Mouse (Mus musculus) adrenal gland, postnatal 25 days (tissue): Measurements from ENCODE around the gene Lin28b. TPM values are rescaled to one million over a fixed set of nuclear protein-coding genes. Genes with fewer than 3 reads are reported as not detected.
"Not testable (repeated sequence)": the region's sequence is repeated elsewhere in the genome, so short reads cannot be mapped to it uniquely, and the experiment has no call there.

Source experiments
- DNase-seq: peaks from one replicate; pipeline ENCODE4 v3.0.0; 2021; ENCODE audit warnings: mixed read lengths
- total RNA-seq: library from RNA; stranded (reverse); gene quantifications from 2 replicates; pipeline ENCODE4 v1.2.3, GENCODE M21; 2021

Gene Lin28b
- total RNA-seq, 1 experiment from 2014 or later: 0.15 TPM

DNA sequence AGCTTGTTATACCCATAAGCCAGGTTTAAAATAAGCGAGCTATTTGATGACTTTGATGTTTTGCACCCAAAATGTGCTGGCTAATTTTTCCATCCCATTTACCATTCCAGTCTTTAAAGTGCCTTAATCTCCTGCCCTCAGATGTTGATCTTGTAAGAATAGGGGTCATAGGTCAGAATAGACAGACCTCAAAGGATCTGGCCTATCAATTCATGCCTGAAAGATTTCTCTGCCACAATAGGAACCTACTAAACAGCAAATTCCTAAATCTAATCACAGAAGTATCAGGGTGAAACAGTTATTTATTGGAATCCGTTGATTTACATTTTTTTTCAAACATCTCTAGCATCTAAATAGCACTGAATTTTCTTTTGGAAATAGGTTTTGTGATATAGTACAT, 74.5 kb downstream of the Lin28b start:
- DNase-seq: no peak

DNA sequence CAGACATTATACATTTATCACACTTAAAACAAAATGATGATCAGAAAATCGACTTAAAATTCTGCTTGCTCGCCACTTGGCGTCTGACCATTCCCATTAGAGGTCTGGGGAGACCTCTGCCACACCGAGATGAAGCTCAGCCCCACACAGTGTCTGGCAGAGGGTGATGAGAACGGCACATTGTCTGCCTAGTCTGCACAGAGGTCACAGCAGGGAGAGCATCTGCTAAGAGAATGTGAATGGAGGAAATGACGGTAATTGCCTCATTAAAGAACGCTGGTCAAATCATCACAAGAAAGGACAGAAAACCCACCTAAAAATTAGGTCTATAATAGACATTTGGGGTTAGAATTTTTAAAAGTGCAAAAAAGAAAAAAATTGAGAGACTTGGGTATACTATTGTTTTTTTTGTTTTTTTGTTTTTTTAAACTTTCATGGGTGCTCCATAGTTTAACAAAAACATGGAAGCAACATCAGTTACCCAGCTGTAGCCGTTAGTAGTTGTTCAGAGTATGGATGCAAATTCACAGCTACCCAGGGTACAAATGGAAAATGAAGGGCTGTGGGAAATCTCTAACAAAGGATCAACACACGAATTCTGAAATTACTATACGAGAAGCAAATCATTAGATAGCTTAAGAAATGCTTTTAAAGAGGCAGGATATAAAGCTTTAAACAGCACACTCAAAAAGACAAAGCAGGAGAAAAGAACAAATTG, 75.4 kb downstream of the Lin28b start:
- no peak for DNase-seq

DNA sequence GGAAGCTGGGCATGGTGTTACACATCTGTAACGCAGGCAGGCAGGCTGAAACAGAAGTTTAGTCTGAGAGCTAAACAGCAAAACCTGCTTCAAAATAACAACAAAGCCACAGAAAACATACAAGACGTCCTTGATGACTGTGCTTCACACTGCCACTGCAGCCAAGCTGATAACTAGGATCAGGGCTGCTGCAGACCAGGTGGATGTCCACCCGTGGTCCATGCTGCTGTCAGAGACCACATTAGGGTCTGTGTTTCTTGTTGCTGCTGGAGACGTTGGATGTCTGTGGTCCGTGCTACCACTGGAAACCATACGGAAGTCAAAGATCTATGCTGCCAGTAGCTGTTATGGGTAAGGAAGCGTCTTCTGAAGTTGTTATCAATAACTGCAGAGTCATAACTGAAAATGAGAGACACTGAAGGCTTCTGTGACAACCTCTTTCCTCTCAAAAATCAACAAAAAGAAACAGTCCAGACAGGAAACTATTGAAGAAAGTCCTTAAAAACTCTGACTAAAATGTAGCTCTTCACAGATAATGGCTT, 86.4 kb downstream of the Lin28b start:
- DNase-seq: no peak

DNA sequence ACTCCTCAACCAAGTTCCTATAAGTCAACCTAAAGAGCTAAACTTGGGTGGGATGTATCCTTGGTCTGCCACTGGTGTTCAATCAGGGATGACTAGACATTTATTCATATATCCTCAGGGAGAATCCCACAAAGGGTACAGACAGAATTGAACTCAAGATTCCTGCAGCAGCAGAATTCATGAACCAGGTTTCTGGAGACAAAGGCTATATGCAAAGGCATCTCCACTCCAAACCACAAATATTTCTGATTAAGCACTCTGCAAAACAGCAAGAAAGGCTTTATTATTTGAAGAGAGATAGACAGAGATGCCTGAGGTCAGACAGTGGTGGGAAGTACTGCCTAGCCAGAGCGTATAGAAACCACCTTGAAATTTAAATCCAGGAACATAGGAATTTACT, 88.0 kb downstream of the Lin28b start:
- no peak for DNase-seq

GRCm38 (mm10) chr10:45382637-45382958, 103.6 kb downstream of the Lin28b start:
- DNase-seq: no peak

DNA sequence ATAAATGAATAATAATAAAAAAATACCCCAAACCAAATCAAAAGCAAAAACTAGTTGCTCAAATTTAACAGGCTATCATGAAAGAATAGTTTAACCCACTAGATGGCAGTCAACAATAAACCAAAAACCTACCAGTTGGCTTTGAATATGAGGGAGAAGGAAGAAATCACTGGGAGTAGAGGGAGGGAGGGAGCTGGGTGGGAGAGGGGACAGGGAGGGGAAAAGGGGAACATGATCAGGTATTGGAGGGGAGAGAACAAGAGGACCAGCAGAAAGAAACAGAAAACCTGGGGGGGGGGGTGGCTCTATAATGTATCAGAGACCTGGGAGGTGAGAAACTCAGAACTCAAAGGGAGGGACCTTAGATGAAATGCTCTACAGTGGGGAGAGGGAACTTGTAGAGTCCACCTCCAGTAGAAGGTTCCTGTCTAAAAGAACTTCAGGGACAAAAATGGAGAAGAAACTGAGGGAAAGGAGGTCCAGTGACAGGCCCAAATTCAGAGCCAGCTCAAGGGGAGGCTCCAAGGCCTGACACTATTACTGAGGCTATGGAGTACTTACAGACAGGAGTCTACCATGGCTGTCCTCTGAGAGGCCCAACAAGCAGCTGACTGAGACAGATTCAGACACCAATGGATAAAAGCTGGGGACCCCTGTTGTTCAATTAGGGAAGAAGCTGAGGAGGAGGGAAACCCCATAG, 104.1 kb downstream of the Lin28b start:
- DNase-seq: no peak

GRCm38 (mm10) chr10:45378269-45378668, 107.9 kb downstream of the Lin28b start:
- no peak for DNase-seq

DNA sequence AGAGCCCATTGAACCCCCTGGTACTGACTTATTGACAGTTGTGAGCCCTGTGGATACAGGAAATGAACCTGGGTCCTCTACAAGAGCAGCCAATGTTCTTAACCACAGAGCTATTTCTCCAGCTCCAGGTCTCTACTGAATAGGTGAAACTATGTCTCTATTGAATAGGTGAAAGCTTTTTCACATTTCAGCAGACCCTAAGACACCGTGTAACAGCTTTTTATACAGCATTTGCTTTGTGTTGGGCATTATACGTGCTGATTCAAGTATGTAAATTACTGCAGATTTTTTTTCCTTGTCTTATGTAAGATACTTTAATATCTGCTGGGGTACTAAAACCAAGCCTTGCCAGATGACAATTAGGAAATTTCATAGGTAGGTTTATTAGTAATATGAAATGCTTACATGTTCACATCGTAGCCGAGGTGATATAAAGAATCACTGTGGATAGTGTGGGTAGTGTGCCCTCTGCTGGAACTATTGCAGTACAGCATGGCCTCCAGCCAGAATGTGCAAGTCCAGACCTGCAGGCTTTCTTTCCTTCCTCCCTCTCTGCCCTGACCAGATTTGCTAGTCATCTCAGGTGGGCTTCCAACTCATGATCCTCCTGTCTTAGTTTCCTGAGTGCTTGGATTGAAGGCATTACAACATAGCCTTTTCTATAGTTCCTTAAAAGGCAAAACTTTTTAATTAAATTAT, 113.1 kb downstream of the Lin28b start:
- peak; percentile 52 for DNase-seq

GRCm38 (mm10) chr10:45370545-45370944, 115.7 kb downstream of the Lin28b start:
- no peak for DNase-seq

- DNase-seq: no peak
Observed at GRCm38 (mm10) chr10:45369639-45370038, 116.6 kb downstream of the Lin28b start.

GRCm38 (mm10) chr10:45366987-45367705, 119.0 kb downstream of the Lin28b start:
- DNase-seq: no peak

DNA sequence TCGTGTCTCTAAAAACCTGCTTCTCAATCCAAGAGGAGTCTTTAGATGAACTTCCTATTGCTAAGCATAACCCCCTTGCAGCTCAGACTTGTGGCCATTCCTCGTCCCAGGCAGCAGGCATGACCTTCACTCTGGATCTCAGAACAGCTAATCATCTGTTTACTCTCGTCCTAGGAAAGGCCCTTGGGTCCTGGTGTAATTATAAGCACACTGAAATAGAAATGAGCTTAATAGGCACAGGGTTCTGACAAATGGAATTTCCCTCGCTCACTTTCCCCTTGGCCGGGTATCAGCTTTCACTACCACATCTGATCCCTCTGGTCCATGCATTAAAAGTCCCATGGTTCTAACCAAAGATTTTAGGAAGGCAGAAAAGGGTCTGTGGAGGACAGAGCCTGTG, 122.8 kb downstream of the Lin28b start:
- DNase-seq: no peak

DNA sequence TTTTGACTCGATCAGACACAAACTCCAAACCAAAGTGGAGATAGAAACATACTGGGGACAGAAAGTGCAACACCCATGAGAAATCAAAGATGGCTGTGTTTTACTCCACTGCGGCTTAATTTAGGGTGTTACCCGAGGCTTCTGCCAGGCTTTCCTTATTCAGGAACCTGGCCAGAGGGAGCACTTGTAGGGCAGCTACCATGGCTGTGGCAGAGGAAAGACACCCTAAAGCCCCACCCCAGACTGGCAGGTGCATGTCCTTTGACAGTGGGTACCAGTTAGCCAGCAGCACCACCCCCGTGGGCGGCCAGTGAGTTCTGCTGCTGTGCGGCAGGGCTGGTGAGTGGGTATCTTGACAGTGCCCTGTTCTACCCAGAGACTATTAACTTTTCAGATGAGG, 130.1 kb downstream of the Lin28b start:
- no peak for DNase-seq

- not testable (repeated sequence) for DNase-seq
Observed at GRCm38 (mm10) chr10:45348143-45348542, 138.1 kb downstream of the Lin28b start.

GRCm38 (mm10) chr10:45345217-45345616, 141.0 kb downstream of the Lin28b start:
- DNase-seq: no peak

GRCm38 (mm10) chr10:45344381-45344780, 141.8 kb downstream of the Lin28b start:
- no peak for DNase-seq

- DNase-seq: no peak
Observed at GRCm38 (mm10) chr10:45339106-45339505, 147.1 kb downstream of the Lin28b start.

DNA sequence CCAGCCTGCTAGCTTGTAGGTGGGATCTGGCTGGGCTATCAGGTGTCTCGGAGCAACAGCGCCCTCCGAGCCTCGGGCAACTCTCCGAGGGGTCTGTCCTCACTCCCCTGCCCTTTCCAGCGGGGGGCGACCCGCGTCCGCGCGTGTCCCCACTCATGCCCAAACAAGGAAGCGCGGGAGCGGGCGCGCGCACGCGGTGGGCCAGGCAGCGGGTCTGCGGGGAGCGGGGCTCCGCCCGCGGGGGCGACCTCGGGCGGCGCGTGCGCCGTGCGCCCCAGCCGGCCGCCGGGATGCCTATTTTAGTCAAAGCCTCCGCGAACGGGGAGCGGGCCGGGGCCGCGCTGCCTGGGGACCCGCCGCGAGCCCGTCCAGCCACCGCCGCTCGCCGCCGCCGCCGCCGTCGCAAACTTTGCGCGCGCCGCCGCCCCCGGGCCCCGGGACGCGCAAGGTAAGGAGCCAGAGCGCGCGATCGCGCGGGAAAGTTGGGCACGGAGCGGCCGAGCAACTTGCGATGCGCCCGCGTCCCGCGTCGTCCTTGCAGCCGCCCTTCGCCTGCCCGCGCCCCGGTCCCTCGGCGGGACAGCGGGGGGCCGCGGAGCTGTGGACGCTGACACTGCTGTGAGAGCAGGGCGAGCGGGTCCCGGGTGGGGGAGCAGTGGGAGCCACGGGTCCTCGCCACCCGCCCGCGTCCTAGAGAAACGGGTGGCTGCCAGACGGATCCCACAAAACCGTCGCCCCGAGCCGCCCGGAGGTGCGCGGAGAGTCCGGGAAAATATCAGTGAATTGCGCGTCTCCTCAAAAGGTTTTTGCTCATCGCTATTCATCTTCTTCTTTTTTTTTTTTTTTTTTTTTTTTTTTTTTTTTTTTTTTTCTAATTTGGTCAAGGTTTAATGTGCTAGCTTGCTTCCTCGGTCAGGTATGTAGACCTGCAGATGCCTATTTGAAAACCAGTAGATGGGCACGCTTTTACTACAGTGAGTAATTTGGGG, 150.5 kb downstream of the Lin28b start, which contains the start of gene Bves:
Bves (plus strand) TSS at position 339 of the 989 bp plus-strand sequence.
- DNase-seq: peak; percentile 10

- no peak for DNase-seq
Observed at GRCm38 (mm10) chr10:45334925-45335324, 151.3 kb downstream of the Lin28b start.

- DNase-seq: no peak
Observed at GRCm38 (mm10) chr10:45328196-45329000, 157.8 kb downstream of the Lin28b start.
